Mouse (Mus musculus): ENCODE measurements at regions not wholly inside any gene's neighbourhood (a gene's known extent, or its start where the extent isn't known, plus 50 kb on each side); places are given as distances from the start of the nearest gene placed in this dataset.

DNA sequence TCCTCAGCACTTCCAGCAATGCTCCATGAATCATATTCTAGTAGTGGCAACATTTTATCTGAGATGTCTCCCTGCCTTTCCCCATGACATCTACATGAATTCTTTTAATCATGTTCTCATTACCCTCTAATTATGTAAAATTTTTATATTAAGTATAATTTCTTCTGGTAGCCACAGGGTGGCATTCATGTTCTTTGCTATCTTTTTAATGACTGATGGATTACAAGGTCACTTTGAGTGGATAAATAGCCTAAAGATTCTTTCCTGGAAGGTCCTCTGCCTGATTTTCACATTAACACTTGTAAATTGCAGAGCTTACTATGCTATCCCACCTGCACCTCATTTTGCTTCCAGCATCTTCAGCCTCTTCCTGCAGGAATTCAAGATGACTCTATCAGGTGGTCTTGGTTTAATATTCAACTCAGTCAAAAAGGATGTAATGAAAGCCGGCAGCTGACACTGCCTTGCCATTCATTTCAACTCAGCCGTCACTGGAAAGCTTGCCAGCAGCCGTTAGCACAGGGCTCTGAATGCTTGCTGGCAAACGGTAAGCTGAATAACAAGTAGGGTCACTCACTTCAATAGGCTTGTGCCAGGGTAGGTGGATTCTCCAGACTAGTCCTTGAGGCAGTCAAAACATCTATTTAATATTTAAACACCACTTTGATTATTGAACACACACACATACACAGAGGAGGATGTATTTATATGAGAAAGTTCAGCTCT lies 97.0 kb upstream of the Fshr start:
- no peak for DNase-seq

DNA sequence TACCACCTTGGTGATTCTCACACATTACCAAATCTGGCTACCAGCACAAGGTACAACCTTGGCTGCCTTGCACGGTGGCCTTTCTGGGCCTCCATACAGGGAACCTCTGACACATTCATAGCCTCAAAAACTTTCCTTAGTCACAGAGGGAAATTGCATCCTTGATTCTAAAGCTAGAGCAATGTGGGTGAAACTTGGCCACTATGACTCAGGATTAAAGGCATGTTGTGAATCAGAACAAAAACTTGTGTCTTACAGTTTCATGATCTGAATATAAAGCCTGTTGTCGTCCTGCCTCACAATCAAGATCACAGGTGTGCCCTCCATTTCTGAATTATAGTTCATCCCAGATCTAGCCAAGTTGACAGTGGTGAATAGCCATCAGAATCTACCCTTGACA lies 80.8 kb upstream of the Fshr start:
- no peak for DNase-seq

DNA sequence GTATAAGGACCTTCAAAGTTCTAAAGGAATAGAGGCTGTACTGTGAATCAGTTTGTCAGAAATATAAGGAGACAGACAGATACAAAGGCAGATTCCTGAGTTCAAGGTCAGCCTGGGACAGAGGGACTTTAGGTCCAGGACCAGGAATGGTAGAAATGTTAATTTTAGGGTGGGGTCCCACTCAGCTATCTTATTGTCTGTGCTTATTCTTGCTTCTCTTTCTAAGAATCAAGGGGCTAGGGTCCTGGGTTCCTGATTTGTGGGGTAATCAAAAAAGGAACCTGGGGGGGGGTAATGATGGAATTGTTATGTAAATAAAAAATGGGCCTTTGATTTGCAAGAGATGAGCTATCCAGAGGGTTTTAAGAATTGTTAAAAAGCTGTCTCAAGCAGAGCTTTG lies 71.7 kb upstream of the Fshr start:
- no peak for DNase-seq

DNA sequence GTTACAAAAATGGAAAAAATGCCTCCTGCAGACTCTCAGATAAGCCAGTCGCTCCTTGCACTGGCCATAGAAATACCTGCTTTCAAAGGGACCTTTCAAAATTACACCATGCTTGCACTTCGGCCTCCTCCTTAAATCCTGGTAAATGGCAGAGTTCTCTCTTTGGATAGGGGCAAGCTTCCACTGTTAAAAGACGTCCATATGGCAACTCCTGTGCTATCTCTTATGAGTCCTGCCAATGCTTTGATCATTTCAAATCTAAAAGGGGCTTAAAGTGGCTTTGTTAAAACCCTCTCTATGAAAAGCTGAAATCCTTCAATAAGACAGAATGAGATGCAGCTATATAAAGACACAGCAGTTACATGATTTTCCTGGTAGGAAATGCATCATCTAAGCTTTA lies 55.2 kb upstream of the Fshr start:
- DNase-seq: no peak

DNA sequence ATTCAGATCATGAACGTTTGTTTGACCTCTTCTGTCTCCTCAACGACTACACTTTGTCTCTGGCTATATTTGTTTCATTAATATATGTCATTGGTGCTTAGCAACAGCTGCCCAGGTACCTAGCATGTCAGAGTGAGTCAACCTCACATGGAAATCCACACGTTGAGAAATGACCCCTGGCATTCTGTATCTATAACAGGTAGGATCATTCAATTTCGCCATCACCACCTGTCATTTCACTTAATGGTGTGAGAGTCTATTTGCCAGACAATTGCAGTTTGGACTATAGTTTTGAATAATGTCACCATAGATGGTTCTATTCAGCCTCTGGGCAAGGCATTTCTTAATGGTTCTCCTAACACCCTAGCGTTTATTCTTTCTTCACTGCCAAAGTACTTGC lies 50.3 kb upstream of the Fshr start:
- no peak for DNase-seq

Data from adrenal gland, postnatal 36 days (tissue).